Mouse (Mus musculus): ENCODE data around the gene Tmem60. TPM values are rescaled to one million over a fixed set of nuclear protein-coding genes. Genes with fewer than 3 reads are reported as not detected.

Tmem60 gene
- polyA plus RNA-seq, 1 experiment from 2014 or later, result 59.5 TPM

DNA sequence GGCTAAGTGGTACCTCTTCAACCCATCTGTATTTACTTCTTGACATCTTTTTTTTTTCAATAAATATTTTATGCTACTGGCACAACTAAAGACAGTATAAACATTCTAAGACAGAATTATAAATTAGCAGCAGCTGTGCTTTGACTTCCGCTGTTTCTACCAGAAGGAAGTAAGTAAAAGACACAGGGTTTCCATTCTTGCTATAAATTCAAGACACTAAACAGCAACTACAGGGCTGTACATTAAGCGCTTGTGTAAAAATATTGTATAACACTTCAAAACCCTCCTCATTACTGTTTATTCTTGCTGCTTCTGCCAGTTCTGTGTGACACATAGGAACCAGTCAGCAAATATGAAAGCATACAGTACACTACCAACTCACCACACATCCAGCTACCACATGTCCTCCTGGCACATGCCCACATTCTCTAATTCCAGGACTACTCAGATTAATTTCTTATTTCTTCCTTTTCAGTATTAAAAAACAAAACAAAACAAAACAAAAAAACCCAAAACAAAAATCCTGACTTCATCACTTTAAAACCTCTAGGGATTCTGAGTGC is 16.7 kb upstream of the Tmem60 start:
- WGBS, result 79% methylated on average over 2 of the region's 2 CpGs
- H3K36me3 ChIP-seq, result no peaks in the 10 kb centered on the region
- H3K27ac ChIP-seq (replicated peaks), result no peak overlapping the region
- no peaks in the 10 kb centered on the region for H3K9me3 ChIP-seq
- no peaks in the 10 kb centered on the region for H3K27me3 ChIP-seq
- H3K4me2 ChIP-seq (replicated peaks), result no peak overlapping the region
- ATAC-seq (replicated peaks), result no peak
- no peak overlapping the region for H3K4me3 ChIP-seq
- H3K4me1 ChIP-seq, result peaks cover 6% of the 10 kb centered on the region; the same call in 1 of the 2 replicates
- H3K9ac ChIP-seq (replicated peaks), result no peak overlapping the region

DNA sequence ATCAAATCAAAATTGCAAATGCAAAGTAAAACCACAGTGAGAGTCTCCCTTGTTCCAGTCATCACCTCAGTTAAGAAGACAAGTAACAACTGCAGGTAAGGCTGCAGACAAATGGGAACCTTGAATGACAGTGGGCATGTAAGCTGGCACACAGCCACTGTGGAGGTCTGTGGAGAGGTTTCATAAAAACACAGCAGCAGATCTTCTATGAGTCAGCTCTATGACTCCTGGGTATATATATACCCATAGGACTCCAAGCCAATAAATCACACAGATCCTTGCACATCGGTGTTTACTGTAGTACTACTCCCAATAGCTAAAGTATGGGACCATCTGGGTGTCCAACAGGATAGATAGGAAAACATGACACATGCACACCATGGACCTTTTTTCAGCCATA is 8.8 kb upstream of the Tmem60 start:
- Histone ChIP-seq H3K36me3 (no peaks in the 10 kb centered on the region), H3K27me3 (no peaks in the 10 kb centered on the region), H3K4me3 (no peak overlapping the region), H3K4me1 (no peaks in the 10 kb centered on the region), H3K27ac (replicated peaks) (no peak overlapping the region), H3K9me3 (no peaks in the 10 kb centered on the region), H3K4me2 (replicated peaks) (no peak overlapping the region), H3K9ac (replicated peaks) (no peak overlapping the region)
- WGBS, result 93% methylated on average over 1 of the region's 1 CpGs
- no peak for ATAC-seq (replicated peaks)

DNA sequence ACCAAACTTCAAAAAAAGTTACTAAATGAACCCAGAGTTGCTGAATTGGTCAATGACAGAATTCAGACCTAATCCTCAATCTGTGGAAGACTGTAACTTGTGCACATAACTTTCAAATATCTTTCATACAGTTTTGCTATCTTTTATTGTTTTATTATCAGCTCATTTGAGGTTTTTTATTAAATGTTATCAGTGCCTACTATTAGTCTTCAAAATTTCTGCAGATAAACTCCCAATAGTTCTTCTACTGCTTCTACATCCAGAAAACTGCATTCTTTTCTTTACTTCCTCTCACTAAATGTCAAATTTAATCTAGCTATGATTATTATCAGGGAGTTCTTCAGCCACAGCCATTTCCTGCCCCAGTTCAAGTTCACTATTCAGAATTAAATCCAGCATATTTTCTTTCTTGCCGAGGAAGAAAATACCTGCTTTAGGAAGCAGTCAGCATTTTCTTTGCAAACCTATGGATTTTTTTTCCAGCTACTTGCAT is 5.0 kb upstream of the Tmem60 start:
- Histone ChIP-seq H3K4me1 (peaks cover 5% of the 10 kb centered on the region), H3K9me3 (no peaks in the 10 kb centered on the region), H3K27ac (replicated peaks) (no peak overlapping the region), H3K27me3 (no peaks in the 10 kb centered on the region), H3K9ac (replicated peaks) (no peak overlapping the region), H3K36me3 (no peaks in the 10 kb centered on the region), H3K4me3 (no peak overlapping the region), H3K4me2 (replicated peaks) (no peak overlapping the region)
- no peak for ATAC-seq (replicated peaks)
- 92% methylated on average over 1 of the region's 1 CpGs for WGBS

DNA sequence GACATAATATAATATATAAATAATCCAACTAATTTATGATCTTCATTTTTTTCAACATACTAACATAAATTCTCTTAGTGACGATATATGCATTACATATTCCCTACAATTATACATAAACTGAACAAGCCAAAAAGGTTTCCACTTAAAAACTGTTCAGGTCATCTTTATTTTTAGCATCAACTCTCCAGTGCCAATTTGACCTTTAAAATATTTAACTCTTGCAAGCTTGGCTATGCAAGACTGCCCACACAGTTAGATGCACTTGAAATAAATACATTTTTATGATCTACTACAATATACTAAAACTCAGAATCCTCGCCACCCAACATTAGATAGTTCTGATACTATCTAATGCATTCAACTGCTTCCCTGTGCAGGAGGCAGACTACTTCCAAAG is 1.6 kb upstream of the Tmem60 start:
- Histone ChIP-seq H3K27ac (replicated peaks) (no peak overlapping the region), H3K9me3 (no peaks in the 10 kb centered on the region), H3K27me3 (no peaks in the 10 kb centered on the region), H3K4me3 (peak overlapping the region; percentile 94), H3K9ac (replicated peaks) (no peak overlapping the region), H3K36me3 (no peaks in the 10 kb centered on the region), H3K4me2 (replicated peaks) (peak overlapping the region; percentile 53), H3K4me1 (peaks cover 24% of the 10 kb centered on the region)
- WGBS, result 70% methylated on average over 2 of the region's 2 CpGs
- no peak for ATAC-seq (replicated peaks)

DNA sequence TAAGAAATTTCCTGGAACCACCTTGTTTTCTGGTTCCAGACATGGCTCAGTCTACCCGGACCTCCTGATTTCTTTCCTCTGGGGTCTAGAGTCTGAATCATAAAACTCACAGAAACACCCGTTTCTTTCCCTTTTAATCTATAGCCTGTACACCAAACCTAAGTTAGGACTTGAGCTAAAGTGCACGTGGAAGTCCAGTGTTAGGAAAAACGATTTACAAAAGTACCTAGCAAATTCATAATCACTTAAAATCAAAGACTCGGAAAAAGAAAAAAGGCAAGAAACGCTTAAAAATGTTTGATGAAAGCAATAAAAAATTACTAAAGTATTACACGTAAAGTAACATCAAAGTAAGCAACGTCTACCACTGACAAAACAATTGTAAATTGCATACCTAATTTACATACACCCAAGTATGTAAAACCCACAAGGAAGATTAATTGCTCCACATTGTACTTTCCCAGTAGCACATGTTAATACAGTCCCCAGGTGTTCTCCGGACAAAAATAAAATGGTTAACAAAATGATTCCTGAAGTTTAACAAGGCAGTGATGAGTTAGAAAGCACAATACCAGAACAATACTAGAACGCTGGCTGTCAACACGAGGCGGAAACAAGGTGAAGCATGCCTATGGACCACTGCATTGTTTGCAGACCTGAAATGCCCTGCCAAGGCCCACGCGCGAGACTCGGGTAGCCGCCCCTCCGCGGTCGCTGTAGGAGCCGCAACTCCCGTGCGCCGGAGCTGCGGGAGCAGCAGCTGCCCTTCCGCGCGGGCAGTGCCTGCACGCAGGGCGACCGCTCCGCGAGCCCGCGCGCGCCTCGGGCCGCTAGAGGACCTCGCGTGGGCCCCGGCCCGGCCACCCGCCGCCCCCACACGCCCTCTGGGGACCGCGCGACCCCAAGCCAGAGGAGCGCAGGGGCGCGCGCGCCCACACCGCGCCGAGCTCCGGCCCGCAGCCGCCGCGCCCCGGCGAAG is 905 bp upstream of the Tmem60 start:
- ATAC-seq (replicated peaks), result no peak
- Histone ChIP-seq H3K36me3 (no peaks in the 10 kb centered on the region), H3K9me3 (no peaks in the 10 kb centered on the region), H3K4me3 (peak overlapping the region; percentile 94), H3K4me2 (replicated peaks) (peak overlapping the region; percentile 53), H3K9ac (replicated peaks) (peak overlapping the region; percentile 76), H3K4me1 (peaks cover 24% of the 10 kb centered on the region), H3K27me3 (no peaks in the 10 kb centered on the region), H3K27ac (replicated peaks) (peak overlapping the region; percentile 93)
- WGBS, result 1% methylated on average over 60 of the region's 64 CpGs

DNA sequence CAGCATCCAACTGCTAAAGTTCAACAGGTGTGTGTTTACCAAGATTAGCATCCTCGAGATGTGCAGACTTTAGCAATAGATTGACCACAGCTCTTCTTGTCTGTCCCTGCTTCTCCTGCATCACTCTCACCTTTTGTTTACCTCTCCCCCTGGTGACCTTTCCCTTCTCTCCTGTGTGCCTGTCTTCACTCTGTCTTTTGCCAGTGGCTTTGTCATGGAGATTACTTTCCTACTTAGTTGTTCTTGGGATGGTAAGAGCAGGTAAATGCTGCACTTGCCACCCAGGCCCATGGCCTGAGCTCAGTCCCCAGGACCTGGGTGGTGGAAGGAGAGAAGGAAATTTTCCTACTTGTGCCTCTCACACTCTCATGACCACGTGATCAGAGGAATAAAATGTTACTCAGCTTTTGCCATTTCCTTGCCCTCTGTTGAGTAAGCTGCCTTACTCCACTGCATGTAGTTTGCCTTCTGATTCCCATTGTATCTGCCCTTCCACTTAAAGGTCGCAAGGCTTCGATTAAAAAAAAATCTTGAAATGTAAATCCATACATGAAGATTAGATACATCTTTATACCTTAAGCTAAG is 2.1 kb downstream of the Tmem60 start:
- Histone ChIP-seq H3K4me2 (replicated peaks) (peak overlapping the region; percentile 57; the same call in 1 of the 2 replicates), H3K9me3 (no peaks in the 10 kb centered on the region), H3K9ac (replicated peaks) (no peak overlapping the region), H3K4me3 (peak overlapping the region; percentile 94; the same call in 1 of the 2 replicates), H3K27me3 (no peaks in the 10 kb centered on the region), H3K4me1 (peaks cover 24% of the 10 kb centered on the region), H3K27ac (replicated peaks) (no peak overlapping the region), H3K36me3 (no peaks in the 10 kb centered on the region)
- no peak for ATAC-seq (replicated peaks)
- WGBS, result 83% methylated on average over 4 of the region's 4 CpGs

DNA sequence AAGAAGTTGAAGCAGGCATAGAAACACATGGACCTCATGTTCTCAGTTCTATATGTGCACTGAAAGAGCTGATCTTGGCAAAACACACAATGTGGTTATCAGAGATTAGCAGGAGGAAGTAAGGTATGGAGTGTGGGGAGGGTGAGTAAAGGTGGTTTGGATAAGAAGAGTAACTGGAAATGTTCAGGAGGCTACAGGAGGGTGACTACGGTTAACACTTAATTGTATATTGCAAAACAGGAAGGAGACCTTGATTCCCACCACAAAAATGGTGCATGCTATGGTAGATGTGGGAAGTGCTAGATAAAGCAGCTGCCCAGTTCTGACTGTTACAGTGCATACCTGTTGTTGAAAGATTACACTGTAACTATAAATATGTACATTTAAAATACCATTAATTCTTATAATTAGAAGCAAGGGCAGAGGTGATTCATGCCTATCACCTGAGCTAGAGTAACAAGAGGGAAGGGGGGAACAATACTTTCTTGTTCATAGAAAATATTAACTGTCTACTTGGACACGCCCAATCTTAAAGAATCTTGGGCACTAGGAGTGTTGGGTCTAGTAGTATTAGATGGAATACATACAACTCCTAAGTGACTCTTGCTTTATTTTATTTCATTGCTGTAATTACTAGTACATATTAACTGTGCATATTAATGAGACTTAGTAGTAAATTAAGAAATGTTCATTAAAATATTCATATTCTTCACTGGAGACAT is 15.6 kb downstream of the Tmem60 start:
- Histone ChIP-seq H3K4me2 (replicated peaks) (no peak overlapping the region), H3K36me3 (peaks cover 28% of the 10 kb centered on the region), H3K27ac (replicated peaks) (no peak overlapping the region), H3K9me3 (no peaks in the 10 kb centered on the region), H3K27me3 (no peaks in the 10 kb centered on the region), H3K4me3 (no peak overlapping the region), H3K4me1 (no peaks in the 10 kb centered on the region), H3K9ac (replicated peaks) (no peak overlapping the region)
- no peak for ATAC-seq (replicated peaks)
- WGBS, result 94% methylated on average over 2 of the region's 2 CpGs

DNA sequence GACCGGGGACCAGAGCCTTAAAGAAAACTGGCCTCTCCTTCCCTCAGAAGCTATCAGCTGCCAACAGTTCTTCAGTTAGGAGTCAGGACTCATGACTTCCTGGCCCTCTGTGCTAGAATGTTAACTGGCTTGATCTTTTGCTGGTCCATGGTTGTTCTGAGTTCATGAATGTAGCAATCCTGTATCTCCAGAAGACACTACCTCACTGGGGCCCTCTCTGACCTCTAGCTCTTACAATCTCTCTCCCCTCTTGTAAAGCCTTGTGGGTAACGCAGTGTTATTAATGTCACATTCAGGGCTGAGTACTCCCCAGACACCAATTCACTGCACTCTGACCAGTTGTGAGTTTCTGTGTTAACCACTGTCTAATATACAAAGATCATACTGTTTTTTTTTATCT is 22.7 kb downstream of the Tmem60 start:
- H3K27ac ChIP-seq (replicated peaks), result no peak overlapping the region
- H3K9me3 ChIP-seq, result no peaks in the 10 kb centered on the region
- 94% methylated on average over 2 of the region's 2 CpGs for whole genome bisulfite sequencing
- no peak for ATAC-seq (replicated peaks)
- no peak overlapping the region for H3K4me3 ChIP-seq
- H3K4me1 ChIP-seq, result no peaks in the 10 kb centered on the region
- no peak overlapping the region for H3K9ac ChIP-seq (replicated peaks)
- no peak overlapping the region for H3K4me2 ChIP-seq (replicated peaks)
- peaks cover 24% of the 10 kb centered on the region; the same call in 1 of the 2 replicates for H3K36me3 ChIP-seq
- no peaks in the 10 kb centered on the region for H3K27me3 ChIP-seq

DNA sequence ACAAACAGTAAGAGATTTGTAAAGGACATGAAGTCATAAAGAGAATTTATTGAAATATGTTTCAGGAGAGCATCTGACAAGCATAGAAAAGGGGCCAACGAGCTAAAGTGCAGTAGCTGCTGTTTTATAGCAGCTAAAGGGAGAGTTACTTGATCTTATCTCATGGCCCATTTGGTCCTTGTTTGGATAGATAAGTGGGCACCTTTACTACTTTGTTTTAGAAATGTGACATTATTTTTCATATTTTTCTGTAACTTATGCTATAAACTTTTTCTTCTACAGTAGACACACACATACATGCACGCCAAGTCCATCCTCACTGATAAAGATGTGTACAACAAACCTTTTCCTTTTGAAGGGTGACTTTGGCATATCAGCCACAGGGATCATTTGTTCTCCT is 23.4 kb downstream of the Tmem60 start:
- Histone ChIP-seq H3K4me2 (replicated peaks) (no peak overlapping the region), H3K27ac (replicated peaks) (no peak overlapping the region), H3K9ac (replicated peaks) (no peak overlapping the region), H3K4me3 (no peak overlapping the region), H3K27me3 (no peaks in the 10 kb centered on the region), H3K4me1 (no peaks in the 10 kb centered on the region), H3K9me3 (no peaks in the 10 kb centered on the region), H3K36me3 (peaks cover 20% of the 10 kb centered on the region; the same call in 1 of the 2 replicates)
- WGBS, result 96% methylated on average over 2 of the region's 2 CpGs
- ATAC-seq (replicated peaks), result no peak

DNA sequence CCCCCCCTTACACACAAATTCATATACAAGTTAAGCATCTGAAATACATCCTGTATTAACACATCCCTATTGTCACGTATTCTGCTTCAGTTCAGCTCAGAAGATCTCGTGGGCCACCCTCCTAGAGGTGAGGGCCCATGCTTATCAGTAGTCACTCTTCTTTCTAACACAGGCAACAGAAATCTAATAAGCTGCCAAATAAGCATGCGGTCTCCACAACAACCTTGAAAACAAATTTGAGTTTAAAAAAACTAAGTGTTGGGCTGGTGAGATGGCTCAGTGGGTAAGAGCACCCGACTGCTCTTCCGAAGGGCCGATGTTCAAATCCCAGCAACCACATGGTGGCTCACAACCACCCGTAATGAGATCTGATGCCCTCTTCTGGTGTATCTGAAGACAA is 24.2 kb downstream of the Tmem60 start:
- Histone ChIP-seq H3K4me2 (replicated peaks) (no peak overlapping the region), H3K4me3 (no peak overlapping the region), H3K27me3 (no peaks in the 10 kb centered on the region), H3K27ac (replicated peaks) (no peak overlapping the region), H3K9me3 (no peaks in the 10 kb centered on the region), H3K36me3 (peaks cover 19% of the 10 kb centered on the region; the same call in 1 of the 2 replicates), H3K4me1 (no peaks in the 10 kb centered on the region), H3K9ac (replicated peaks) (no peak overlapping the region)
- 94% methylated on average over 7 of the region's 7 CpGs for WGBS
- no peak for ATAC-seq (replicated peaks)

DNA sequence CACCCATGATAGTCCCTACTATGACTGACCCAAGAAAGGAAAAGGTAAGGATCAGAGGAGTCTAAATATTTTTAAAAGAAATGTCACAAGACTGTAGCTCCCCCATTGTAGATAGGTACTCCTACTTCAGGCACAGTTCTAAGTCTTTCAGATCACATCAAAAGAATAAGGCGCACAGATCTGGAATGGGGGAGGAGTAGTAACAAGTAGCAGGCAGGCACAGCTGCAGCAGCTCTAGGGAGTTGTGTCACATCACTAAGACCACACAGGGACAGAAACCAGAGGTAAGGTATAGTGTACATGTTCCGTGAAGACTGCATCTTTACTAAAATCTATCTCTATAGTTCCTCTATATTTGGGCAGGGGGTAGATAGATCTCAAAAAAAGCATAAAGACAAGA is 29.8 kb downstream of the Tmem60 start:
- no peak for ATAC-seq (replicated peaks)
- H3K4me1 ChIP-seq, result no peaks in the 10 kb centered on the region
- no peak overlapping the region for H3K4me2 ChIP-seq (replicated peaks)
- peaks cover 10% of the 10 kb centered on the region; the same call in 1 of the 2 replicates for H3K36me3 ChIP-seq
- H3K9ac ChIP-seq (replicated peaks), result no peak overlapping the region
- H3K9me3 ChIP-seq, result no peaks in the 10 kb centered on the region
- 81% methylated on average over 2 of the region's 2 CpGs for WGBS
- no peak overlapping the region for H3K27ac ChIP-seq (replicated peaks)
- H3K4me3 ChIP-seq, result no peak overlapping the region
- H3K27me3 ChIP-seq, result no peaks in the 10 kb centered on the region

All from forebrain, embryonic 15.5 days (tissue).